ENCODE assay signal across 20 mouse cellular contexts in genomic region chr3:83986740-83987139, GRCm38 (mm10). TPM values are rescaled to one million over a fixed set of nuclear protein-coding genes. Genes with fewer than 3 reads are reported as not detected.
A peak's percentile ranks its signal among the peaks of the same experiment; 100 is the strongest.
DNase-seq lines count a peak whose midpoint lies in the region; ATAC-seq lines count a peak whose summit lies in the region.
"Had no signal": no experiment of that assay in that cellular context is flagged by ENCODE, and none has a peak within 500 bp of the region (broad histone marks: within the 10 kb centered on the region; RNA-seq: fewer than 3 reads in every experiment).

No protein-coding gene starts in this region.

- H3K36me3 ChIP-seq in heart, embryonic 12.5 days = no peaks in the 10 kb centered on the region
- H3K36me3 ChIP-seq in heart, embryonic 11.5 days (ENCODE audit: control insufficient read depth, insufficient read depth, low read length) = no peaks in the 10 kb centered on the region
- H3K36me3 ChIP-seq in midbrain, embryonic 14.5 days (ENCODE audit: control insufficient read depth, insufficient read depth, low read length) = no peaks in the 10 kb centered on the region
- no peaks in the 10 kb centered on the region for H3K36me3 ChIP-seq in midbrain, embryonic 11.5 days (ENCODE audit: control insufficient read depth, insufficient read depth, low read length)
- no peaks in the 10 kb centered on the region for H3K36me3 ChIP-seq in forebrain, embryonic 16.5 days (ENCODE audit: control insufficient read depth, insufficient read depth)
- 0 out of 2 replicates have a peak, but pooled peaks cover 4% of the 10 kb centered on the region for H3K36me3 ChIP-seq in kidney, embryonic 15.5 days
- H3K36me3 ChIP-seq: intestine, embryonic 15.5 days; stomach, embryonic 15.5 days had no signal

- WGBS in heart, embryonic 12.5 days = 46% methylated on average over 3 of the region's 3 CpGs
- WGBS in heart, embryonic 11.5 days (ENCODE audit: insufficient replicate concordance) = 52% methylated on average over 3 of the region's 3 CpGs
- WGBS in midbrain, embryonic 14.5 days = 80% methylated on average over 3 of the region's 3 CpGs
- WGBS in midbrain, embryonic 11.5 days = 78% methylated on average over 3 of the region's 3 CpGs
- WGBS in forebrain, embryonic 16.5 days = 77% methylated on average over 3 of the region's 3 CpGs
- WGBS in kidney, embryonic 15.5 days = 44% methylated on average over 3 of the region's 3 CpGs

- peak; percentile 14 for DNase-seq in adrenal gland, postnatal 14 days
- no peak for DNase-seq in adrenal gland, postnatal 10 days
- no peak for DNase-seq in midbrain, embryonic 14.5 days
- DNase-seq in midbrain, embryonic 11.5 days (ENCODE audit: low spot score, missing footprints) = no peak
- DNase-seq: cerebellum, adult 9-10 months; gastrocnemius, postnatal 25 days; heart, adult 18-20 months; heart, postnatal 14 days; kidney, adult 9 months; kidney, postnatal 25 days; lung, postnatal 4 days; thymus, postnatal 25 days had no signal

- H3K27me3 ChIP-seq in heart, embryonic 12.5 days (replicated peaks) = no peaks in the 10 kb centered on the region
- H3K27me3 ChIP-seq in heart, embryonic 11.5 days (ENCODE audit: control insufficient read depth, insufficient read depth, low read length) = no peaks in the 10 kb centered on the region
- H3K27me3 ChIP-seq in midbrain, embryonic 14.5 days (ENCODE audit: control insufficient read depth, insufficient read depth, low read length) = no peaks in the 10 kb centered on the region
- no peaks in the 10 kb centered on the region for H3K27me3 ChIP-seq in midbrain, embryonic 11.5 days (ENCODE audit: control insufficient read depth, insufficient read depth, low read length)
- no peaks in the 10 kb centered on the region for H3K27me3 ChIP-seq in forebrain, embryonic 16.5 days (replicated peaks; ENCODE audit: control insufficient read depth, insufficient read depth, low read length)
- H3K27me3 ChIP-seq in kidney, embryonic 15.5 days = no peaks in the 10 kb centered on the region
- H3K27me3 ChIP-seq: intestine, embryonic 15.5 days; stomach, embryonic 15.5 days had no signal

- H3K4me3 ChIP-seq in heart, embryonic 12.5 days = no peak overlapping the region
- H3K4me3 ChIP-seq in heart, embryonic 11.5 days (ENCODE audit: low read depth, low read length) = no peak overlapping the region
- no peak overlapping the region for H3K4me3 ChIP-seq in midbrain, embryonic 14.5 days (replicated peaks; ENCODE audit: low read depth, low read length)
- H3K4me3 ChIP-seq in midbrain, embryonic 11.5 days (ENCODE audit: low read depth, low read length) = no peak overlapping the region
- H3K4me3 ChIP-seq in forebrain, embryonic 16.5 days (replicated peaks; ENCODE audit: low read length) = no peak overlapping the region
- no peak overlapping the region for H3K4me3 ChIP-seq in kidney, embryonic 15.5 days (replicated peaks)
- H3K4me3 ChIP-seq: intestine, embryonic 15.5 days; layer of hippocampus, adult 2 months; stomach, embryonic 15.5 days had no signal

- peak; percentile 22; the same call in 1 of the 2 replicates for ATAC-seq in heart, embryonic 12.5 days (ENCODE audit: insufficient number of reproducible peaks, low FRiP score)
- ATAC-seq in heart, embryonic 11.5 days (replicated peaks; ENCODE audit: insufficient number of reproducible peaks, low FRiP score, low TSS enrichment) = no peak
- ATAC-seq in midbrain, embryonic 14.5 days (ENCODE audit: low FRiP score, low TSS enrichment) = no peak
- no peak for ATAC-seq in midbrain, embryonic 11.5 days (ENCODE audit: low FRiP score)
- ATAC-seq in forebrain, embryonic 16.5 days = no peak
- ATAC-seq in kidney, embryonic 15.5 days (replicated peaks; ENCODE audit: low FRiP score) = no peak
- ATAC-seq: CD4-positive, CD25-positive, alpha-beta regulatory T cell, adult 4 months; intestine, embryonic 15.5 days had no signal

- H3K9me3 ChIP-seq in heart, embryonic 12.5 days (replicated peaks) = no peaks in the 10 kb centered on the region
- H3K9me3 ChIP-seq in heart, embryonic 11.5 days (replicated peaks; ENCODE audit: control insufficient read depth, low read length) = no peaks in the 10 kb centered on the region
- H3K9me3 ChIP-seq in midbrain, embryonic 14.5 days (ENCODE audit: control insufficient read depth, low read length) = no peaks in the 10 kb centered on the region
- no peaks in the 10 kb centered on the region for H3K9me3 ChIP-seq in midbrain, embryonic 11.5 days (ENCODE audit: control insufficient read depth, low read length)
- H3K9me3 ChIP-seq in forebrain, embryonic 16.5 days (ENCODE audit: control insufficient read depth, low read length) = no peaks in the 10 kb centered on the region
- no peaks in the 10 kb centered on the region for H3K9me3 ChIP-seq in kidney, embryonic 15.5 days (replicated peaks)
- H3K9me3 ChIP-seq: intestine, embryonic 15.5 days; stomach, embryonic 15.5 days had no signal

- H3K9ac ChIP-seq in heart, embryonic 12.5 days = no peak overlapping the region
- H3K9ac ChIP-seq in heart, embryonic 11.5 days (ENCODE audit: low read depth, low read length) = no peak overlapping the region
- no peak overlapping the region for H3K9ac ChIP-seq in midbrain, embryonic 14.5 days (replicated peaks; ENCODE audit: low read length)
- no peak overlapping the region for H3K9ac ChIP-seq in midbrain, embryonic 11.5 days (ENCODE audit: low read length)
- no peak overlapping the region for H3K9ac ChIP-seq in forebrain, embryonic 16.5 days (replicated peaks; ENCODE audit: low read depth, low read length)
- no peak overlapping the region for H3K9ac ChIP-seq in kidney, embryonic 15.5 days
- H3K9ac ChIP-seq: intestine, embryonic 15.5 days; stomach, embryonic 15.5 days had no signal

- no peak overlapping the region for H3K4me2 ChIP-seq in heart, embryonic 12.5 days
- no peak overlapping the region for H3K4me2 ChIP-seq in heart, embryonic 11.5 days
- no peak overlapping the region for H3K4me2 ChIP-seq in midbrain, embryonic 14.5 days (ENCODE audit: low read length)
- H3K4me2 ChIP-seq in midbrain, embryonic 11.5 days = no peak overlapping the region
- H3K4me2 ChIP-seq in forebrain, embryonic 16.5 days (ENCODE audit: low read length) = no peak overlapping the region
- no peak overlapping the region for H3K4me2 ChIP-seq in kidney, embryonic 15.5 days
- H3K4me2 ChIP-seq: intestine, embryonic 15.5 days; stomach, embryonic 15.5 days had no signal

- no peak overlapping the region for H3K27ac ChIP-seq in heart, embryonic 12.5 days (ENCODE audit: poor library complexity, severe bottlenecking)
- H3K27ac ChIP-seq in heart, embryonic 11.5 days (ENCODE audit: low read depth, low read length) = no peak overlapping the region
- 0 out of 2 replicates have a peak overlapping the region, but pooled peaks have one; percentile 21 for H3K27ac ChIP-seq in midbrain, embryonic 14.5 days (replicated peaks; ENCODE audit: low read depth, low read length)
- no peak overlapping the region for H3K27ac ChIP-seq in midbrain, embryonic 11.5 days (ENCODE audit: low read depth, low read length)
- H3K27ac ChIP-seq in forebrain, embryonic 16.5 days (ENCODE audit: low read length) = peak overlapping the region; percentile 4; the same call in 1 of the 2 replicates
- H3K27ac ChIP-seq in kidney, embryonic 15.5 days = no peak overlapping the region
- H3K27ac ChIP-seq: intestine, embryonic 15.5 days; layer of hippocampus, adult 2 months; stomach, embryonic 15.5 days had no signal

- H3K4me1 ChIP-seq in heart, embryonic 12.5 days (replicated peaks) = peaks cover 43% of the 10 kb centered on the region
- H3K4me1 ChIP-seq in heart, embryonic 11.5 days (ENCODE audit: control insufficient read depth, insufficient read depth, low read length) = peaks cover 26% of the 10 kb centered on the region
- peaks cover 57% of the 10 kb centered on the region for H3K4me1 ChIP-seq in midbrain, embryonic 14.5 days (ENCODE audit: control insufficient read depth, insufficient read depth, low read length)
- peaks cover 59% of the 10 kb centered on the region for H3K4me1 ChIP-seq in midbrain, embryonic 11.5 days (ENCODE audit: control insufficient read depth, insufficient read depth, low read length)
- H3K4me1 ChIP-seq in forebrain, embryonic 16.5 days (replicated peaks; ENCODE audit: control insufficient read depth, insufficient read depth, low read length) = peaks cover 89% of the 10 kb centered on the region
- H3K4me1 ChIP-seq in kidney, embryonic 15.5 days = peaks cover 41% of the 10 kb centered on the region

RNA-seq across cellular contexts. Expression of gene Tmem131l, which starts 53.2 kb away (rescaled TPM):
- 45.7 and 60.1 TPM in 2 replicates for total RNA-seq in adrenal gland, postnatal 14 days (2021)
- total RNA-seq in adrenal gland, postnatal 10 days (2021) = 10 to 100 TPM; 44.9 to 61.7 TPM
- polyA plus RNA-seq in heart, embryonic 12.5 days (2016; fragmentation: Nextera tagmentation; extraction: Ambion mirVana) = 26.9 and 27.4 TPM in 2 replicates
- 27.8 and 35.0 TPM in 2 replicates for polyA plus RNA-seq in heart, embryonic 11.5 days (2014; fragmentation: Nextera tagmentation; extraction: Ambion mirVana)
- polyA plus RNA-seq in midbrain, embryonic 14.5 days (2014; fragmentation: Nextera tagmentation; extraction: Ambion mirVana) = 89.4 and 90.7 TPM in 2 replicates
- polyA plus RNA-seq in midbrain, embryonic 11.5 days (2014; fragmentation: Nextera tagmentation; extraction: Ambion mirVana) = 67.1 and 76.3 TPM in 2 replicates
- 129 and 134 TPM in 2 replicates for polyA plus RNA-seq in forebrain, embryonic 16.5 days (2015; fragmentation: Nextera tagmentation; extraction: Ambion mirVana)
- polyA plus RNA-seq in kidney, embryonic 15.5 days (2015; fragmentation: Nextera tagmentation; extraction: Ambion mirVana) = 35.2 and 37.5 TPM in 2 replicates

Comparison
In these comparisons a context has a peak if more than half of its experiments do, and no peak if none do; other contexts are left out.
1. H3K27ac ChIP-seq: peak in midbrain, embryonic 14.5 days (single experiment) and forebrain, embryonic 16.5 days (single experiment); none in heart, embryonic 12.5 days (single experiment), heart, embryonic 11.5 days (single experiment), midbrain, embryonic 11.5 days (single experiment) and kidney, embryonic 15.5 days (single experiment).